In the genomic region with DNA sequence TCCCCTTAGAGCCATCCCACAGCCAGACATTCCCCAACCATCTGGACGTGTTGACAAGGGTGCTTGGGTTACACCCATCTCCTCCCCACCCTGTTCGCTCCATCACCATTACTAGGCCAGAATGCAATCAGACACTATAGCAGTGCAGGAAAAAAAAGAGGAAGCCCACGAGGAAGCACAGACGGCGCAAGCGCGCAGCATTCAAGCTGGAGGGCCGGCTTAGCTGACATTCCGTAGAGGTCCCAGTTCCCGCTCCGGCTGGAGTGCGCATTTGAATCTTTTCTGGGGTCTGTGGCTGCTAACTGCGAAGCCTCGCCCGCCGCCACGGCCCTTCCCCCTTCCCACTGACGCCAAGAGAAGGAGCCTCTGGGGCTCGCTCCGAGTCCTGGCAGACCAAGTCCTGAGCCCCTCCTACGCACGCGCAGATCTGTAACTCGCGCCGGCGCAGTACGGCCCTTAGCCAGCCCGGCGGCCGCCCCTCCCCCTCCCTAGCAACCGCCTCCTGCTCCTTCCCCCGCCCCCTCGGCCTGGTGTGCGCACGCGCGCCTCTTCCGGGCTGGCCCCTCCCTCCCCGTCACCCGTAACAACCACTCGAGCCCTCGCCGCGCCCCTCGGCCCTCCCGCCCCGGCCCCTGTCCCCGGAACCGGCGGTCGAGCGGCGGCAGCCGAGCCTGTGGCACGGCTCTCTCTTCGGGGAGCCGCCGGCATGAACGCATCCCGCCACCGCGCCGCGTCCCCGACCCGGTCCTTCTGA, we compare ENCODE assay signal across 8 mouse cellular contexts. TPM values are rescaled to one million over a fixed set of nuclear protein-coding genes. Genes with fewer than 3 reads are reported as not detected.
DNase-seq lines count a peak whose midpoint lies in the region; ATAC-seq and TF ChIP-seq lines count a peak whose summit lies in the region.

Gene Sec14l1 (plus strand): TSS at position 577 of the 754 bp plus-strand sequence.

- TF ChIP-seq CTCF in C2C12 (IDR thresholded peaks at IDR 0.05; ENCODE audit: control insufficient read depth, insufficient read depth, insufficient read length) = no peak
- no peak for TF ChIP-seq CTCF in brain, embryonic 14.5 days (IDR thresholded peaks at IDR 0.05; ENCODE audit: borderline replicate concordance, extremely low read depth, insufficient read depth, insufficient read length)
- TF ChIP-seq CTCF in kidney, postnatal 0 days (IDR thresholded peaks at IDR 0.05; ENCODE audit: low read depth) = 0 out of 2 replicates have a peak, but pooled peaks have one; percentile 3

- peak within 1 kb of the TSS; percentile 86 for H3K4me2 ChIP-seq in heart, embryonic 12.5 days
- peak within 1 kb of the TSS; percentile 74 for H3K4me2 ChIP-seq in kidney, postnatal 0 days (ENCODE audit: low read length)
- peak within 1 kb of the TSS; percentile 97 for H3K4me2 ChIP-seq in liver, embryonic 11.5 days
- H3K4me2 ChIP-seq in stomach, embryonic 14.5 days (replicated peaks; ENCODE audit: low read depth, low read length) = peak within 1 kb of the TSS; percentile 74

- peak within 1 kb of the TSS; percentile 64 for H3K4me3 ChIP-seq in C2C12 (ENCODE audit: insufficient read depth, poor library complexity, severe bottlenecking)
- peak within 1 kb of the TSS; percentile 95 for H3K4me3 ChIP-seq in erythroblast, embryonic 14.5 days (replicated peaks)
- peak within 1 kb of the TSS; percentile 94 for H3K4me3 ChIP-seq in heart, embryonic 12.5 days
- peak within 1 kb of the TSS; percentile 92 for H3K4me3 ChIP-seq in kidney, postnatal 0 days (replicated peaks; ENCODE audit: low read depth, low read length)
- H3K4me3 ChIP-seq in liver, embryonic 11.5 days (ENCODE audit: low read depth, low read length) = peak within 1 kb of the TSS; percentile 82
- peak within 1 kb of the TSS; percentile 88 for H3K4me3 ChIP-seq in stomach, embryonic 14.5 days (ENCODE audit: low read depth, low read length)

- peaks cover 6% of the 10 kb centered on the region for H3K36me3 ChIP-seq in C2C12 (ENCODE audit: control insufficient read depth, insufficient read depth)
- peaks cover 37% of the 10 kb centered on the region for H3K36me3 ChIP-seq in erythroblast, embryonic 14.5 days (ENCODE audit: control insufficient read depth)
- peaks cover 13% of the 10 kb centered on the region for H3K36me3 ChIP-seq in heart, embryonic 12.5 days
- H3K36me3 ChIP-seq in kidney, postnatal 0 days (ENCODE audit: insufficient read depth, low read length) = 0 out of 2 replicates have a peak, but pooled peaks cover 3% of the 10 kb centered on the region
- H3K36me3 ChIP-seq in liver, embryonic 11.5 days (ENCODE audit: control insufficient read depth, insufficient read depth, low read length) = peaks cover 2% of the 10 kb centered on the region; the same call in 1 of the 2 replicates
- H3K36me3 ChIP-seq in stomach, embryonic 14.5 days (ENCODE audit: control insufficient read depth, insufficient read depth, low read length) = peaks cover 5% of the 10 kb centered on the region; the same call in 1 of the 2 replicates

- no peaks in the 10 kb centered on the region for H3K27me3 ChIP-seq in C2C12 (ENCODE audit: control insufficient read depth, insufficient read depth, insufficient read length)
- H3K27me3 ChIP-seq in erythroblast, embryonic 14.5 days (ENCODE audit: control insufficient read depth) = no peaks in the 10 kb centered on the region
- H3K27me3 ChIP-seq in heart, embryonic 12.5 days (replicated peaks) = no peaks in the 10 kb centered on the region
- H3K27me3 ChIP-seq in kidney, postnatal 0 days (ENCODE audit: insufficient read depth, low read length) = no peaks in the 10 kb centered on the region
- no peaks in the 10 kb centered on the region for H3K27me3 ChIP-seq in liver, embryonic 11.5 days (replicated peaks; ENCODE audit: control insufficient read depth, insufficient read depth, low read length)
- H3K27me3 ChIP-seq in stomach, embryonic 14.5 days (ENCODE audit: control insufficient read depth, insufficient read depth, low read length) = no peaks in the 10 kb centered on the region

- H3K9ac ChIP-seq in heart, embryonic 12.5 days = peak within 1 kb of the TSS; percentile 95
- peak within 1 kb of the TSS; percentile 86 for H3K9ac ChIP-seq in kidney, postnatal 0 days (ENCODE audit: low read depth, low read length)
- H3K9ac ChIP-seq in liver, embryonic 11.5 days (ENCODE audit: low read depth, low read length) = peak within 1 kb of the TSS; percentile 83
- peak within 1 kb of the TSS; percentile 79 for H3K9ac ChIP-seq in stomach, embryonic 14.5 days (replicated peaks; ENCODE audit: low read depth, low read length)

- peaks cover 4% of the 10 kb centered on the region for H3K9me3 ChIP-seq in erythroblast, embryonic 14.5 days (ENCODE audit: control insufficient read depth, low read length)
- H3K9me3 ChIP-seq in heart, embryonic 12.5 days (replicated peaks) = 0 out of 2 replicates have a peak, but pooled peaks cover 3% of the 10 kb centered on the region
- H3K9me3 ChIP-seq in kidney, postnatal 0 days (replicated peaks; ENCODE audit: low read length) = no peaks in the 10 kb centered on the region
- no peaks in the 10 kb centered on the region for H3K9me3 ChIP-seq in liver, embryonic 11.5 days (ENCODE audit: control insufficient read depth, low read length)
- H3K9me3 ChIP-seq in stomach, embryonic 14.5 days (ENCODE audit: control insufficient read depth, low read depth, low read length) = no peaks in the 10 kb centered on the region

- TF ChIP-seq POLR2A in brain, embryonic 14.5 days (IDR thresholded peaks at IDR 0.05; ENCODE audit: borderline replicate concordance, extremely low read depth, insufficient read depth, insufficient read length, poor library complexity, severe bottlenecking) = peak; percentile 66

- peak within 1 kb of the TSS; percentile 80 for H3ac ChIP-seq in C2C12 (ENCODE audit: control insufficient read depth, insufficient read length, low read depth)

- peaks cover 46% of the 10 kb centered on the region for H3K79me2 ChIP-seq in C2C12 (ENCODE audit: control insufficient read depth, insufficient read depth)

- peaks cover 72% of the 10 kb centered on the region for H3K4me1 ChIP-seq in erythroblast, embryonic 14.5 days (ENCODE audit: control insufficient read depth)
- H3K4me1 ChIP-seq in heart, embryonic 12.5 days (replicated peaks) = peaks cover 54% of the 10 kb centered on the region
- H3K4me1 ChIP-seq in kidney, postnatal 0 days (replicated peaks; ENCODE audit: insufficient read depth, low read length) = peaks cover 25% of the 10 kb centered on the region
- peaks cover 46% of the 10 kb centered on the region for H3K4me1 ChIP-seq in liver, embryonic 11.5 days (replicated peaks; ENCODE audit: control insufficient read depth, insufficient read depth, low read length)
- H3K4me1 ChIP-seq in stomach, embryonic 14.5 days (ENCODE audit: control insufficient read depth, insufficient read depth, low read length) = peaks cover 41% of the 10 kb centered on the region

- peak; percentile 99 for DNase-seq in brain, embryonic 14.5 days (ENCODE audit: low read depth)
- peak; percentile 100 for DNase-seq in kidney, postnatal 0 days (ENCODE audit: low spot score)
- DNase-seq in liver, embryonic 11.5 days (ENCODE audit: low spot score) = peak; percentile 100
- peak; percentile 99 for DNase-seq in naive thymus-derived CD4-positive, alpha-beta T cell, adult 2 months (ENCODE audit: low read depth)

- ATAC-seq in heart, embryonic 12.5 days (ENCODE audit: insufficient number of reproducible peaks, low FRiP score) = peak; percentile 95
- peak; percentile 90 for ATAC-seq in kidney, postnatal 0 days (replicated peaks; ENCODE audit: low FRiP score, low read depth)
- ATAC-seq in liver, embryonic 11.5 days (replicated peaks; ENCODE audit: low FRiP score) = peak; percentile 93
- ATAC-seq in stomach, embryonic 14.5 days (ENCODE audit: insufficient number of reproducible peaks, insufficient read depth, low FRiP score, low read depth) = peak; percentile 94

- under 1% methylated on average over 64 of the region's 67 CpGs for WGBS in heart, embryonic 12.5 days
- WGBS in kidney, postnatal 0 days = under 1% methylated on average over 45 of the region's 67 CpGs
- under 1% methylated on average over 66 of the region's 67 CpGs for WGBS in liver, embryonic 11.5 days
- under 1% methylated on average over 66 of the region's 67 CpGs for WGBS in stomach, embryonic 14.5 days

- H3K79me3 ChIP-seq in C2C12 (ENCODE audit: low read depth) = peaks cover 16% of the 10 kb centered on the region

- peak within 1 kb of the TSS; percentile 98 for H3K27ac ChIP-seq in heart, embryonic 12.5 days (ENCODE audit: poor library complexity, severe bottlenecking)
- peak within 1 kb of the TSS; percentile 97 for H3K27ac ChIP-seq in kidney, postnatal 0 days
- H3K27ac ChIP-seq in liver, embryonic 11.5 days (ENCODE audit: low read depth, low read length) = peak within 1 kb of the TSS; percentile 99
- peak within 1 kb of the TSS; percentile 97 for H3K27ac ChIP-seq in stomach, embryonic 14.5 days (ENCODE audit: low read length)

TF ChIP-seq in C2C12, 6 proteins besides CTCF, POLR2A, EP300 and RAD21:
- TF ChIP-seq CEBPB (IDR thresholded peaks at IDR 0.05; ENCODE audit: low read depth) (no peak), MYOD1 (IDR thresholded peaks at IDR 0.05; ENCODE audit: control insufficient read depth, insufficient read length, low read depth) (no peak), USF1 (IDR thresholded peaks at IDR 0.05; ENCODE audit: low read depth) (no peak), MYOG (IDR thresholded peaks at IDR 0.05; ENCODE audit: control insufficient read depth, extremely low read depth, insufficient read length) (no peak), FOSL1 (IDR thresholded peaks at IDR 0.05; ENCODE audit: insufficient read depth, low read length, poor library complexity, severe bottlenecking) (no peak), MAX (IDR thresholded peaks at IDR 0.05) (no peak)

RNA-seq across cellular contexts. Expression of gene Sec14l1, which starts in this region (rescaled TPM):
- 41.9 TPM for polyA plus RNA-seq in C2C12 (2012; fragmentation: generic; extraction: Trizol)
- polyA plus RNA-seq in brain, embryonic 14.5 days (2012; rRNA removed) = 77.4 and 90.5 TPM in 2 replicates
- polyA plus RNA-seq in erythroblast, embryonic 14.5 days (2012) = 9.0 and 11.2 TPM in 2 replicates
- polyA plus RNA-seq in heart, embryonic 12.5 days (2016; fragmentation: Nextera tagmentation; extraction: Ambion mirVana) = 53.4 and 56.6 TPM in 2 replicates
- polyA plus RNA-seq in kidney, postnatal 0 days (2015; fragmentation: Nextera tagmentation; extraction: Ambion mirVana) = 87.6 and 93.7 TPM in 2 replicates
- polyA plus RNA-seq in liver, embryonic 11.5 days (2014; fragmentation: Nextera tagmentation; extraction: Ambion mirVana) = 20.9 and 22.8 TPM in 2 replicates
- 41.1 and 42.7 TPM in 2 replicates for polyA plus RNA-seq in stomach, embryonic 14.5 days (2014; fragmentation: Nextera tagmentation; extraction: Ambion mirVana)

Comparison
In these comparisons a context has a peak if more than half of its experiments do, and no peak if none do; other contexts are left out.
1. Peak in every context shown above with its lines: DNase-seq, ATAC-seq, H3K4me3 ChIP-seq and H3K27ac ChIP-seq.